Mouse (Mus musculus) myocyte (in vitro differentiated cells): ENCODE results near the gene Slc27a5.

Experiments
- CEBPB ChIP-seq: IDR thresholded peaks from 2 replicates; pipeline ENCODE4 v1.6.1; 2011; ENCODE audit warnings: mild to moderate bottlenecking, moderate library complexity; ENCODE audit not compliant: poor library complexity, insufficient read depth, severe bottlenecking
- MYOD1 ChIP-seq, 3 experiments: IDR thresholded peaks; one replicate each; pipeline ENCODE4 v1.6.1; 2011; ENCODE audit warnings: control low read depth in 2 of 3, low read depth in 2 of 3, mild to moderate bottlenecking in 2 of 3, moderate library complexity in 1 of 3; ENCODE audit not compliant: insufficient read length in 2 of 3, control insufficient read depth in 1 of 3
- POLR2A ChIP-seq: IDR thresholded peaks from one replicate; pipeline ENCODE4 v1.6.1; 2011; ENCODE audit warnings: low read depth, mild to moderate bottlenecking, control low read depth, moderate library complexity; ENCODE audit not compliant: insufficient read length
- POLR2AphosphoS2 ChIP-seq: IDR thresholded peaks from one replicate; pipeline ENCODE4 v1.6.1; 2011; ENCODE audit warnings: low read depth, control low read depth; ENCODE audit not compliant: insufficient read length

DNA sequence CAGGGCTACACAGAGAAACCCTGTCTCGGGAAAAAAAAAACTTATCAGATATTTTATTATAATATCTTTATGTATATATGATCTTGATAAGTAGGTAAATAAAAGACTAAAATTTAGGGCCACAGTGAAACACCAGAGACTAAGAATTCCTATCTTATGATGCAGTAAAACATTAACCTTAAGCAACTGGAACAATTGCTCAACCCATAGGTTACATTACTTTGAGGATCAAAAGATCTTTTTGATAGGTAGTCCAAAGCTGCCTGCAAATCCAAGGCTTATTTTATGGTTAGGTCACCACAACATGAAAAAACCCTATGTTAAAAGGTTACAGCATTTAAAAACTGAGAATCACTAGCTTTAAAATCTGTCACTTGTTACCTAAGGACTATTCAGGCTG, 3.6 kb upstream of the Slc27a5 start:
- TF ChIP-seq CEBPB, result no peak
- no peak for TF ChIP-seq POLR2AphosphoS2
- TF ChIP-seq POLR2A, result no peak
- no peak for TF ChIP-seq MYOD1 (IDR thresholded peaks at IDR 0.05; ENCODE audit: control insufficient read depth in 1 of 3, insufficient read length in 2 of 3, low read depth in 2 of 3)
